Mouse (Mus musculus) CH12.LX (cell line): Measurements from ENCODE around the gene Acss3. TPM values are rescaled to one million over a fixed set of nuclear protein-coding genes. Genes with fewer than 3 reads are reported as not detected.

ENCODE experiments used
- DNase-seq: peaks from one replicate; pipeline ENCODE4 v3.0.0-alpha.2; 2013; ENCODE audit errors: extremely low read depth
- H3K27ac ChIP-seq: 2 replicates; pipeline ENCODE4 v1.5.1; 2012; ENCODE audit warnings: low read depth, mild to moderate bottlenecking, control low read depth, moderate library complexity; ENCODE audit not compliant: insufficient read depth
- H3K27me3 ChIP-seq: replicated peaks from 2 replicates; pipeline ENCODE3; 2012; ENCODE audit warnings: inconsistent platforms
- H3K36me3 ChIP-seq, 2 experiments: replicated peaks in 1 of 2; 2 replicates each; pipeline versions ENCODE3 to v1.6.1; 2012; ENCODE audit warnings: inconsistent platforms in 1 of 2, low read length in 1 of 2, mild to moderate bottlenecking in 1 of 2, mixed read lengths in 1 of 2, moderate library complexity in 1 of 2; ENCODE audit not compliant: control insufficient read depth in 1 of 2, insufficient read depth in 1 of 2
- H3K4me1 ChIP-seq, 2 experiments: 2 replicates each; pipeline ENCODE4 v1.6.1; 2012; ENCODE audit warnings: inconsistent platforms in 1 of 2, moderate library complexity in 1 of 2; ENCODE audit not compliant: insufficient read depth in 2 of 2, control insufficient read depth in 1 of 2
- H3K4me2 ChIP-seq: 2 replicates; pipeline ENCODE4 v1.6.1; 2012; ENCODE audit warnings: low read depth, mild to moderate bottlenecking, control low read depth; ENCODE audit not compliant: poor library complexity, insufficient read depth, severe bottlenecking
- H3K4me3 ChIP-seq, 3 experiments: fragments of 150-350 bp in 1 of 3; sonication (generic) in 1 of 3; replicated peaks in 1 of 3; 2 replicates each; pipeline versions ENCODE3 to v1.5.1; 2011 to 2012; ENCODE audit warnings: low read depth in 2 of 3, low read length in 2 of 3, mild to moderate bottlenecking in 2 of 3, moderate library complexity in 2 of 3, control low read depth in 1 of 3, improper control_type of control experiment in 1 of 3, inconsistent platforms in 1 of 3, mixed read lengths in 1 of 3; ENCODE audit not compliant: poor library complexity in 1 of 3
- H3K79me2 ChIP-seq: replicated peaks from 2 replicates; pipeline ENCODE4 v1.6.1; 2012; ENCODE audit warnings: mild to moderate bottlenecking, moderate library complexity; ENCODE audit not compliant: control insufficient read depth, poor library complexity, insufficient read depth, severe bottlenecking; ENCODE audit errors: extremely low read depth
- H3K9ac ChIP-seq: 2 replicates; pipeline ENCODE4 v1.6.1; 2012; ENCODE audit warnings: low read depth, mild to moderate bottlenecking, control low read depth, moderate library complexity; ENCODE audit not compliant: insufficient read depth
- H3K9me3 ChIP-seq: replicated peaks from 2 replicates; pipeline ENCODE3; 2012; ENCODE audit warnings: low read length, inconsistent platforms, mixed read lengths
- CHD1 ChIP-seq: IDR thresholded peaks from 2 replicates; pipeline ENCODE4 v1.6.1; 2012; ENCODE audit warnings: low read depth, low read length, improper control_type of control experiment, inconsistent platforms
- CHD2 ChIP-seq: IDR thresholded peaks from 2 replicates; pipeline ENCODE4 v1.6.1; 2011; ENCODE audit warnings: low read length, improper control_type of control experiment
- E2F4 ChIP-seq: IDR thresholded peaks from 2 replicates; pipeline ENCODE4 v1.6.1; 2011; ENCODE audit warnings: low read depth, low read length, improper control_type of control experiment; ENCODE audit not compliant: insufficient replicate concordance
- ETS1 ChIP-seq: conservative IDR thresholded peaks from 2 replicates; pipeline ENCODE4 v1.6.1; 2012; ENCODE audit warnings: low read depth, mild to moderate bottlenecking, inconsistent platforms, low read length, improper control_type of control experiment, moderate library complexity
- HCFC1 ChIP-seq: IDR thresholded peaks from 2 replicates; pipeline ENCODE4 v1.6.1; 2012; ENCODE audit warnings: low read depth, mild to moderate bottlenecking, inconsistent platforms, low read length, improper control_type of control experiment
- JUN ChIP-seq: IDR thresholded peaks from 2 replicates; pipeline ENCODE4 v1.6.1; 2011; ENCODE audit warnings: low read depth, mild to moderate bottlenecking, low read length, improper control_type of control experiment, moderate library complexity; ENCODE audit not compliant: insufficient read depth
- JUND ChIP-seq: conservative IDR thresholded peaks from 2 replicates; pipeline ENCODE4 v1.6.1; 2011; ENCODE audit warnings: low read depth, low read length, improper control_type of control experiment
- MAX ChIP-seq: IDR thresholded peaks from 2 replicates; pipeline ENCODE4 v1.6.1; 2011; ENCODE audit warnings: low read length, improper control_type of control experiment
- MAZ ChIP-seq: IDR thresholded peaks from 2 replicates; pipeline ENCODE4 v1.6.1; 2012; ENCODE audit warnings: low read depth, mild to moderate bottlenecking, inconsistent platforms, low read length, improper control_type of control experiment, moderate library complexity
- MEF2A ChIP-seq: IDR thresholded peaks from 2 replicates; pipeline ENCODE4 v1.6.1; 2014; ENCODE audit warnings: low read depth, mild to moderate bottlenecking, inconsistent platforms, low read length, improper control_type of control experiment, borderline replicate concordance
- MYC ChIP-seq: IDR thresholded peaks from 2 replicates; pipeline ENCODE4 v1.6.1; 2011; ENCODE audit warnings: low read depth, mild to moderate bottlenecking, improper control_type of control experiment, low read length
- PAX5 ChIP-seq: IDR thresholded peaks from 2 replicates; pipeline ENCODE4 v1.6.1; 2012; ENCODE audit warnings: low read length, inconsistent platforms, mixed read lengths
- POLR2AphosphoS2 ChIP-seq: IDR thresholded peaks from 2 replicates; pipeline ENCODE4 v1.6.1; 2011; ENCODE audit warnings: low read depth, low read length, improper control_type of control experiment
- RAD21 ChIP-seq: IDR thresholded peaks from 2 replicates; pipeline ENCODE4 v1.6.1; 2011; ENCODE audit warnings: low read depth, mild to moderate bottlenecking, low read length, improper control_type of control experiment, moderate library complexity
- RCOR1 ChIP-seq: conservative IDR thresholded peaks from 2 replicates; pipeline ENCODE4 v1.6.1; 2012; ENCODE audit warnings: low read depth, mild to moderate bottlenecking, inconsistent platforms, low read length, improper control_type of control experiment
- SIN3A ChIP-seq: IDR thresholded peaks from 2 replicates; pipeline ENCODE4 v1.6.1; 2012; ENCODE audit warnings: low read length, improper control_type of control experiment, inconsistent platforms
- SMC3 ChIP-seq: IDR thresholded peaks from 2 replicates; pipeline ENCODE4 v1.6.1; 2011; ENCODE audit warnings: low read depth, low read length, improper control_type of control experiment
- USF1 ChIP-seq: IDR thresholded peaks from 2 replicates; pipeline ENCODE4 v1.6.1; 2014; ENCODE audit warnings: low read depth, mild to moderate bottlenecking, inconsistent platforms, low read length, improper control_type of control experiment
- ZNF384 ChIP-seq: IDR thresholded peaks from 2 replicates; pipeline ENCODE4 v1.6.1; 2012; ENCODE audit warnings: low read depth, low read length, improper control_type of control experiment, inconsistent platforms
- dilution Hi-C: fragments of 300-500 bp; cut with MboI; formaldehyde crosslinking; loops from 2 replicates; pipeline ENCODE4 v1.14.3; 2020; ENCODE audit warnings: low sequenced_read_pairs; ENCODE audit not compliant: extremely low pct_unique_long_range_greater_than_20kb, extremely low pct_ligation_motif_present
- in situ Hi-C: fragments of 300-500 bp; cut with MboI; formaldehyde crosslinking; loops from 3 replicates; pipeline ENCODE4 v1.14.3; 2019; ENCODE audit warnings: low sequenced_read_pairs, low pct_ligation_motif_present, low pct_unique_long_range_greater_than_20kb, mixed read lengths
- polyA plus RNA-seq: library from polyadenylated mRNA; unstranded; fragments of >175 nt; gene quantifications from 2 replicates; pipeline ENCODE4 v1.2.1, GENCODE M21; 2012; ENCODE audit warnings: low read depth; ENCODE audit not compliant: insufficient read length
- total RNA-seq, 2 experiments: library from RNA; depleted of rRNA; stranded (reverse); fragments of 300-350 nt in 1 of 2; fragments of >200 nt in 1 of 2; gene quantifications; 2 replicates each; pipeline ENCODE4 v1.2.3; 2012 to 2014

Acss3 gene
- total and polyA plus RNA-seq, 3 experiments, result not detected

DNA sequence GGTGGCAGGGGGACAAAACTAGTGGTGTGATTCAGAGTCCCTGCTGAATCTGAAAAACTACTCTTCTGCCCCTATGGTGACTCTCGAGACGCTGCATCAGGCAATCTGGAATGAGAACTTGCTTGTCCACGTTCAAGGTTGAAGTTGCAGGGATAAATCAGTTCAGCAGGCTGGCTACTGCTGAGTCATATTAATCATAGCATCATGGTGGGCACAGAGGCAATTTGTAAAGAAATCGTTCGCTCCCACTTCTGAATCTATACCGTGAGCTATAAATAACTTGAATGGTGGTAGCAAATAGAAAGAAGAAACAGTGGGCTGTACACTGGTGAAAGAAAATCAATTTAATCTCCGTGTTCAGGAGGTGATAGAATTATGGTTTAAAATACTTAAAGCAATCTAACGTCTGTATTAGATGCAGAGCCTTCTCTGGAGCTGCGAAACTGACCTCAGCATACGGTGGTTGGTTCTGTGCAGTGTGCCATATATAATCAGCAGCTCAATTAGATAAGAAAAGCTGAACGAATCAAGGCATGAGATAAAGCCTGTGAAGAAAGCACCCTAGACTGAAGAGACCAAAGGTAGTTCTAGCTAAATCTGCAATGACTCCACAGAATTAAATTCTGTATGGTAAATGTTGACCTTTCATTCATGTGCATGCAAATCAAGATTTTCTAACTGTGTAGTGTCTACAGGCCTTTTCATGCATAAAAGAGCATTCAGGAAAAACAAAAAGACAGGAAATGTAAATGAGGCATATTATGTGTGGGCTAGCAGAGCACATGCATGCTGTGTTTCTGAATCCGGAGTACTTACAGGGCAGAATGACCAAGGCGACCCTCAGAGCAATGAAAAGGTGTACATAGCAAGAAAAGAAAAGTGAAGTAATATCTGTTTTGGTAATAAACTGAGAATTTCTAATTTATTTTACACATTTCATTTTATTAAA is 148.0 kb downstream of the Acss3 start:
- H3K4me1 ChIP-seq, result no peaks in the 10 kb centered on the region
- no peak for DNase-seq
- H3K9me3 ChIP-seq, result peaks cover 25% of the 10 kb centered on the region
- no peak overlapping the region for H3K9ac ChIP-seq
- H3K27ac ChIP-seq, result no peak overlapping the region
- TF ChIP-seq JUND (no peak), E2F4 (no peak), SIN3A (no peak), USF1 (no peak), CHD1 (no peak), ETS1 (no peak)
- in situ Hi-C loops, result no loop called here
- dilution Hi-C loops, result no loop called here
- H3K4me3 ChIP-seq, result no peak overlapping the region
- H3K79me2 ChIP-seq, result no peaks in the 10 kb centered on the region
- H3K36me3 ChIP-seq, result no peaks in the 10 kb centered on the region
- H3K4me2 ChIP-seq, result no peak overlapping the region
- H3K27me3 ChIP-seq, result no peaks in the 10 kb centered on the region

DNA sequence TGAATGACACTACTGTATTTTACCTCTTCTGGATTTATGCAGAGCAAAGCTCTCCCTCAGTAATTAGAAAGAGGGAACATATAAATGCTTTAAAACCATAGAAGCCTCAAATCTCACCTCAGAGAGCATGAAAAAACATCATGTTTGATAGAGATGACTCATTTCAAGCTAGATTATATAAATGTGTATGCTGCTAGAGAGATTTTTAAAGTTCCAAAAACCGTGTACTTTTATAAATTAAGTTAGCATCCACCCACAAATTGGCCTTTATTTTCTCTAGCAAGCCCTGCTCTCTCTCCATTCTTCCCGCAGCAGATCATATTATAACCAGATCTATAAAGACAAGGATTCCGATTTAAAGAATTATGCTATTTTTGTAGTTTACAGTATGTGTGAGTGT is 164.4 kb downstream of the Acss3 start:
- in situ Hi-C loops, result no loop called here
- Histone ChIP-seq H3K4me1 (no peaks in the 10 kb centered on the region), H3K9me3 (peaks cover 28% of the 10 kb centered on the region), H3K4me3 (no peak overlapping the region), H3K27ac (no peak overlapping the region), H3K4me2 (no peak overlapping the region), H3K36me3 (no peaks in the 10 kb centered on the region), H3K79me2 (no peaks in the 10 kb centered on the region), H3K27me3 (no peaks in the 10 kb centered on the region), H3K9ac (no peak overlapping the region)
- DNase-seq, result no peak
- TF ChIP-seq HCFC1, result no peak
- no peak for TF ChIP-seq SMC3
- TF ChIP-seq ETS1, result no peak
- no peak for TF ChIP-seq E2F4
- TF ChIP-seq SIN3A, result no peak
- TF ChIP-seq MEF2A, result no peak
- no peak for TF ChIP-seq POLR2AphosphoS2
- TF ChIP-seq MAZ, result no peak
- TF ChIP-seq USF1, result no peak
- TF ChIP-seq ZNF384, result no peak
- TF ChIP-seq RAD21, result no peak
- no peak for TF ChIP-seq CHD2
- TF ChIP-seq PAX5, result no peak
- no peak for TF ChIP-seq RCOR1
- no peak for TF ChIP-seq CHD1
- TF ChIP-seq JUND, result no peak
- no peak for TF ChIP-seq MAX
- no peak for TF ChIP-seq MYC
- TF ChIP-seq JUN, result no peak
- dilution Hi-C loops, result no loop called here
